Mouse (Mus musculus) cerebellum, postnatal 14 days (tissue): ENCODE results near the gene Srsf9.
"Not testable (repeated sequence)": the region's sequence is repeated elsewhere in the genome, so short reads cannot be mapped to it uniquely, and the experiment has no call there.

Experiments used
- DNase-seq, 2 experiments: peaks; one replicate each; pipeline ENCODE4 v3.0.0; 2021; ENCODE audit warnings: mixed read lengths in 2 of 2

Srsf9 gene

DNA sequence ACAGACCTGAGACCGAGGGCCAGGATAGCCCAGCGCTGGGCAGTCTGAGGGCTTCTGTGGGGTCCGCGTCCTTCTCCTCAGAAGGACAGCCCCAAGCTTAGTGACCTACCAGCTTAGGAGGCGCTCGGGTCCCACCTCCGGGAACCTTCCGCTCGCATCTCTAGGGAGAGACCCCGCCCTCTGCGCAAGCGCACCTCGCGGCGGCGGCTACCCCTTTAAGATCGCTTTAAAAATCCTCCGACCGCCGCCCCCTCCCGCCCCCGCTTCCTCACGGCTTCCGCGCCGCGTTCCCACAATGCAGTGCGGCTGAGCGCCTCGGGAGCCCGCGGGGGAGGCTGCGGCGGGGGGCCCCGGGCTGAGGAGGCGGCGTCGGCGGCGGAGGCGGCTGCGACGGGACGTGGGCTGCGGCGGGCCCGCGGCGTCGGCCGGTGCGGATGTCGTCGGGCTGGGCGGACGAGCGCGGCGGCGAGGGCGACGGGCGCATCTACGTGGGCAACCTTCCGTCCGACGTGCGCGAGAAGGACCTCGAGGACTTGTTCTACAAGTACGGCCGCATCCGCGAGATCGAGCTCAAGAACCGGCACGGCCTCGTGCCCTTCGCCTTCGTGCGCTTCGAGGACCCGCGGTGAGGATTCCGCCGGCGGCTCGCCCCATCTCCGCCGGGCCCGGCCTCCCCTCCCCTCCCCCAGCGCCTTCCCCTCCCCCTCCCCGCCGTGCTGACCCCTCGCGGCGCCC, at the start of gene Srsf9:
TSS of gene Srsf9 (plus strand) at position 303 of the 735 bp plus-strand sequence.
- DNase-seq = peak; percentile 98 to 99

DNA sequence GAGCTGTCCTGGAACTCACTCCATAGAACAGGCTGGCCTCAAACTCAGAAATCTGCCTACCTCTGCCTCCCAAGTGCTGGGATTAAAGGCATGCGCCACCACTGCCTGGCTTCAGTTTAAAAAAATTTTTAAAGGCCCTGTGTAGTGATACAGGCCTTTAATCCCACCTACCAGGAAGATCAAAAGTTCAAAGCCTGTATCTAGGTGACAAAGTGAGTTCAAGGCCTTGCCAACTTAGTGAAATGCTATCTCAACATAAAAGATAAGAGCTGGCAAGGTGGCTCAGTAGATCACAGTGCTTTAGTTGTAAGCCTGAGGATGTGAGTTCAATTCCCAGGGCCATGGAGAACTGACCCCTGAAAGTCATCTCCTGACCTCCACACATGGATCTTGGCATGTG, 48.9 kb upstream of the Srsf9 start:
- no peak for DNase-seq

DNA sequence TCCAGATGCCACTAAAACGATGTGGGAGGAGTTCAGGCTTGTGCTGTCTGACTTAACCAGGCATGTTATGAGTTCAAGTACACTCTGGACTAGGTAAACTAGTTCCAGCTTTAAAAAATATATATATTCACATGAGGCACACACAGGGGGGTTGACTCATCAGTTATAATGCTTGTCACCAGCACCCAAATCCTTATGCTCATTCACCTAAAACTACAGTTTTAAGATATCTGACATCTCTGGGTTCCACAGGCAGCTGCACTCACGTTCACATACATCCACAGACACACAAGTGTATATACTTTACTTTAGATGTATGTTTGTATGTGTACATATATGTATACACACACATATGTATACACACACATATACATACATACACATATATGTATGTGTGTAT, 48.2 kb upstream of the Srsf9 start:
- DNase-seq = no peak

DNA sequence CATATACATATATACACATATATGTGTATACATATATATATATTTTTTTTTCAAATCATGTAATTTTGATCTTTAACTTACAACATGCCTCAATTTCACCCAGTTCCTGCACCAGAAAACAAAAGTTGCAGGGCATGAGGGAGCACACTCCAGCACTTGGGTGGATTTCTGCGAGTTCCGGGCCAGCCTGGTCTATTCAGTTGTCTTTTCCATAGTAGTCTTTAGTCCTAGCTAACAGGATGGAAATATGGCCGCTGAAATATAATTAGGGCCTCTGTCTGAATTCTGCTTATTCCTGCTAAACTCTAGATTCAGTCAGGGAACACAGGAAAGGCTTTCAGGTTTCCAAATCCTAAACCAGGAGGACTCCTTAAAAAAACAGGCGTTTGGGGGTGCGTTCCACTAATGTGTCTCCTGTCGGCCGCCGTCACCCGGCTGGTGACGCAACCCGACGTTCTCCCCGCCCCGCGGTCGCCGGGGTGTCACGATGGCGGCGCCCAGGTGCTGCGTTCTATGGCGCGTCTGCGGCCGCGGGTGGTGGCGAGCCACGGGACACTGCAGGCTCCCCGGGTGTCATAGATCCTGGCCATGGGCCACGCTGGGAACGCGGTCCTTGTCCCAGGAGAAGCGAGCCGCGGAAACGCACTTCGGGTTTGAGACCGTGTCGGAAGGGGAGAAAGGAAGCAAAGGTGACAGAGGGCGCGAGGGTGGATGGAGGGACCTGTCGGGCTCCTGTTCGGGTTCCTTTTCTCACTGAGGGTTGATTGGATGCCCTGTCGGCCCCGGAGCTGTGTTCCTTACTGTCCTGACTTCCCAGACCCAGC, 47.5 kb upstream of the Srsf9 start, which contains the start of gene Coq5:
TSS of gene Coq5 (plus strand) at position 441 of the 824 bp plus-strand sequence.
- peak; percentile 93 to 94 for DNase-seq

DNA sequence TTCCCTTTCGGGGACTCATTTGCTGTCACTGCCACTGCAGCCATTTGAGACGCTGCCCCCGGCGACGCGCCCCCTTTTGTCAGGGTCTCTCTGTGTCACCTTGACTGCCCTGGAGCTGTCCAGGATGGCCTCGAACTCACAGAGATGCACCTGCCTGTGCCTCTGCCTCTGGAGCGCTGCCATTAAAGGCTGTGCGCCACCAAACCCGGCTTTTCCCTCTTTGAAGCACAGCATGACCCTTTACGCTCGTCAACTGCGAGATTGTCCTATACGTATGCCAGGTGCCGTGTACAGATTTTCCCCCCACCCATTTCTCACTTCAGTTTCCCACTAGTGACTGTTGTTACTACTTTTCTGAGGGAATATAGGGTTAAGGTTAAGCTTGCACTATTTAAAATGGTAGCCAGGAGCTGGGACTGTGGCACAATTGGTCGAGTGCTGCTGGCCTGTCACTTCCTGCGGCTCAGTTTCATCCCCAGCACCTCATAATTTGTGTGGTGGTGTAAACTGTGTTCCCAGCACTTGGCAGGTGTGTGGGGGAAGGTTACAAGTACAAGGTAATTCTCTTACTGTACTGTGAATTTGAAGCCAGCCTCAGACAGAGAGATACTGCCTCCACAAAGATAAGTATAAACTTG, 46.8 kb upstream of the Srsf9 start:
- peak; percentile 38 to 60 for DNase-seq

DNA sequence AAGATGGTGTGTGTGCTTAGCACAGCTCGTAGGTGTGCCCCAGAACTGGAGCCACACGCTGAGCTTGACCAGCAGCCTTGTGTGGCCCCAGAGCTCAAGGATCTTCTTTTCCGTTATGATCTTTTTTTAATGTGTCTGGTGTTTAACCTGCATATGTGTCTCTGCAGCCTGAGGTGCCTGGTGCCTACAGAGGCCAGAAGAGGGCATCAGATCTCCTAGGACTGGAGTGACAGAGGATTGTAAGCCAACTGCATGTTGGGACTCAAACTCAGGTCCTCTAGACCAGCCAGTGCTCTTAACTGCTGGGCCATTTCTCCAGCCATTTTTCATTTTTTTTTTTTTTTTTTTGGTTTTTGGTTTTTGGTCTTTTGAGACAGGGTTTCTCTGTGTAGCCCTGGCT, 42.2 kb upstream of the Srsf9 start:
- no peak for DNase-seq

DNA sequence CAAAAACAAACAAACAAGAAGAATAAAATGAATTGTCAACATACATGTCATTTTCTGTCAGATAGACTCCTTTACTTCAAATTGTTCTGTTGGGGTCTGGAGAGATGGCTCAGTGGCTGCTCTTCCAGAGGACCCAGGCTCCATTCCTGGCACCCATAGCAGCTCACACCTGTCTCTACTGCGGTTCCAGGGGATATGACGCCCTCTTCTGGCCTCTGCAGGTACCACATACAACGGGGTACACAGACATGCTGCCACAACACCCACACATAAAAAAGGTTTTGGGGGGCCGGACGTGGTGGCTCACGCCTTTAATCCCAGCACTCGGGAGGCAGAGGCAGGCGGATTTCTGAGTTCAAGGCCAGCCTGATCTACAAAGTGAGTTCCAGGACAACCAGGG, 32.8 kb upstream of the Srsf9 start:
- DNase-seq = peak in 1 of 2 experiments; percentile 41

DNA sequence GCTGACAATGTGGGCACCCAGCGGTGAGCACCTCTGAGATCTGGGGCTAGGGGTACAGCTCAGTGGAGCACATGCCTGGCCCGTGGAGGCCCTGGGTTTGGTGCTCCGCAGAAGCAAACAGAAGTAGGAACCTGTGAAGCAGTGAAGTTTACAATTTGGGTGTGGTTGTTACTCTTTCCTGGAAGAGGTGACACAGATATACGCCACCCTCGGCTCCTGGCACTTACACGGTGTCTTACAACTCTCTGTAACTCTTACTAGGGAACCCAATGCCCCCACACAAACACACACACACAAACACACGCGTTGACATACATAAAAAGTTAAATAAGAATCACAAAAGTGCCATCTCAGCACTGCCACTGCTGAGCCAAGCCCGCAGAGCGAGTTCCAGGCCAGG, 30.6 kb upstream of the Srsf9 start:
- no peak for DNase-seq

DNA sequence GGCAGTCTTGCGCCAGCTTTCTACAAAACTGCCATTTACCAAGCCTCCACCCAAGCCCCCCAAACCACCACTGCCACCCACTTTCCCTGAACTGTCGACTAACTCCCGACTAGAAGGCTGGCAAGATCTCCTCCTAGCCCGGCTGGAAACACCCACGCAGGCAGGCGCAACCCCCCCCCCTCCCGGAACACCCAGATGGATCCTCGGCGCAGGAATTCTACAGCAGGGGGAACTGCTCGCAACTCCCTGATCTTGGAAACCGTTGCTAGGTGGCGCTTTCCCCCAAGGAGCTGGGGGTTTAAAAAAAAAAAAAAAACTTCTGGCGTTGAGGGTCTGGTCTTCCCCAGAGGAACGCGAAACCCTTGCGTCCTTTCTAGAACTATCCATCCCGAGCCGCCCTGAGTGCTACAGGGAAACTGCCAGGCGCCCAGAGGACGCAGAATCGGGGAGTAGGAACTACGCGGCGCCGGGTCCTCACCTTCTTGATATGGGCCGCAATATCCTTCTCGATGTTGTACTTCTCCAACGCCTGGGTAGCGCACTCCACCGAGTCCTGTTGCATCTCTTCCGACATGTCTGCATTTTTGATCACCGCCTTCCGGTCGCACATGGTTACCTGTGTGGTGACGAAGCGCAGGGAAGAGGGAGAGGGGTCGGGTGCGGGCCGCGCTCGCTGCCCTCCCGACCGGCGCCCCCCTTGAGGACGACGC, 26.8 kb upstream of the Srsf9 start:
- peak; percentile 64 to 65 for DNase-seq

DNA sequence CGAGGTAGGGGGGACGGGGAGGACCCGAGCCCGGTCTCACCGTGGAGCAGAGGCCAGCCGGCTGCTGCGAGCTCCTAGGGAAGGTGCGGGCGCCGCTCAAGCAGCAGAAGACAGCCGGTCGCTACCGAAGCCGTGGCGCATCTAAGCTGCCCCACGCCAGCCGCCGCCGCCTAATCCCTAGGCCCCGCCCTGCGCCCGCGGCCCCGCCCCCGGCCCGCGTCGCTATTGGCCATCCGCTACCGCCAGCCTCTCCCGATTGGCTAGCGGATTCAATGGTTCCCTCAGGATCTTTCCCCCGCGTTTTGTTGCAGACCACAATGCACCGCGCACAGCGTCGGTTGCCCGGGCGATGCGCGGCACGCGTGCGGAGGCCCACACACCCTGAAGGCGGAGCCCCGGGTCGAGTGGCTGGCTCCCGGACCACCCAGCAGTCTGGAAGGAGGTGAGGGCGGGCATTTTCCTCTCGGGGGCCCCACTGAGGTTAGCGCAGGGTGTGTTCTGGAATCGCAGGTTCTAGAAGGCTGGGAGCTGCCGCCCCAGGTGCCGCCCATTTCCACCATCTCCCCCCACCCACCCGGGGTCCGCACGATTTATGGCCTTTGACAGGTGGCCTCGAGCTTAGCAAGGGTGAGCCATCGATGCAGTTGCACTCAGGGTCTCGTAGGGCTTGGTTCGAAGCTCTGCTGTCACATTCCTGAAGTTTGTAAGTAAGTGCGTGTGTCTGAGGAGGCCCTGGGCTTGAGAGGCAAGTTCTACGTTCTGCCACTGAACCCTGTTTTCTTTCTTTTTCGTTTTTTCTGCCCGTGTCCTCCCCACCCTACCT, 26.0 kb upstream of the Srsf9 start, which contains the start of gene Dynll1:
TSS of gene Dynll1 (minus strand) at position 208 of the 823 bp plus-strand sequence.
- DNase-seq = peak; percentile 100

DNA sequence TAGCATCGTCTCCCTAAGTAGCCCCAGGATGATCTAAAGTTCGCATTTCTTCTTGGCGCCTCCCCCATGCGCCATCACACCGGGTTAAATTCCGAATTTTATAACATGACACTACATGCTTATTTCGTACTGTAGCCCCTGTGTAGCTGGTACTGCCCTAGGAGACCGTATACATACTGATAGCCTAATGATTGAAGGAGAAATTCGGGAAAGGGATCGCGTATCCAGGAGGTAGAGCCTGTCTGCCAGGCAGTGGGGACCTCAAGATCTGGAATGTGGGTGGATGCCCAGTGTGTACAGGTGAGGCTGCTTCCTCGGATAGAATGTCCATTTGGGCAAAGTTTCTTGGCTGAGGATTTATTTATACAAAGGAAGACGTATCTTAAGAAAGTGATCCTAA, 25.4 kb upstream of the Srsf9 start:
- DNase-seq = no peak

DNA sequence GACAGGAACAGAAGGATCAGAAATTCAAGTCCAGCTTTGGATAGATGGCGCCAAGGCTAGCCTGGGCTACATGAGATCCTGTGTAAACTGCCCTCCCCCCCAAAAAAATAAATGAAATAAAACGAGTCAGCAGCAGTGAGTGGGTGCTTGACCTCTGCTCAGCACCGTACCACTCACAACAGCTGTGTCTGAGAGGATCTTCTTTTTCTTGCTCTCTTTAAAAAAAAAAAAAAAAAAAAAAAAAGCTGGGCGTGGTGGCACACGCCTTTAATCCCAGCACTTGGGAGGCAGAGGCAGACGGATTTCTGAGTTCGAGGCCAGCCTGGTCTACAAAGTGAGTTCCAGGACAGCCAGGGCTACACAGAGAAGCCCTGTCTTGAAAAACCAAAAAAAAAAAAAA, 24.8 kb upstream of the Srsf9 start:
- not testable (repeated sequence) for DNase-seq

DNA sequence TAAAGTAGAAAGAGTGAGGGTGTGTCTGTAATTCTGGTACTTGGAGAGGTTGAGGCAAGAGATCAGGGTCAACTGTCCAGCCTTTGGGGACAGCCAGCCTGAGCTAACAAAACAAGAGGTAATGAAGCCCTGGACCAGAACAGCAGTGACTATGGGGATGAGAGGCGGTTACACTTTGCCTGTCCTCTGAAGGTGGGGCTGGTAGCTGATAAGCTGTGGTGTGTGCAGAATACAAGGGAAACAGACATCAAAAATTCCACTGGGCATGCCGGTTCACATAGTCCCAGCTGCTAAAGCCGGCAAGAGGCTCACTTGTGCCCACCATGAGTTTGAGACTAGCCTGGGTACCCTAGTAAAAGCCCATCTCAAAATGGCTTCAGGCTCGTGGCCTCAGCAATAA, 14.6 kb upstream of the Srsf9 start:
- DNase-seq = no peak

DNA sequence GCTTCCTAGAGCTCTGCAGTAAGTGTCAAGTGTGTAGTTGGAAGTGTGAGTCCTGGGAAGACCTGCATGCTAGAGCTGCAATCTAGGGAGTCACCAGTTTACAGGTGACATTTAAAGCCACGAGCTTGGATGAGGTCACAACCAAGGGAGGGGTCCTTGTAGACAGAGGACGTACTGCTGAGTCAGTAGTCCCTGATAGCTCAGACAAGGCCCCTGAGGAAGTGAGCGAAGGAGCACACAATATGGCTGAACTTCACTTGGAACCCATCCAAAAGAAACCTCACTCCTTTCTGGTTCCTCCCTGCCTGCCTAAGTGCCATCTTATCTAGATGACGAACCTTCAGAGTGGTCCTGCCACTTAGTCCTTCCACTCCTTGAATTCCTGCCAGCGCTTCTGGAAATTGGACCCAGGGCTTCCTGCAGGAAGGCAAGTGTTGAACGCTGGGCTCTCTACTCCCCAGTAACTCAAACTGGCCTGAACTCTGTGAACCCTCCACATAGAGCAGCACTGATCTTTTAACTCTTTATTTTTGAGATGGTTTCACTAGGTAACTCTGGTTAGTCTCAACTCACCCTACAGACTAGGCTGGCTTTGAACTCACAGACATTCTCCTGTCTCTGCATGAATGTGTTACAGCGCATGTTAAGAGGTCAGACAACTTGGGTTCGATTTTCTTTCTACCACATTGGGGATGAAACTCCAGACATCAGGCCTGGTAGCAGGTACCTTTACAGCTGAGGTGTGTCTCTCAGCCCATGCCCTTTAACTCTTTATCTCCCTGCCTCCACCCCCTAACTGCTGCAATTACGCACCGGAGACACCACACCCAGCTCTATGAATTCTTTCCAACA, 13.9 kb upstream of the Srsf9 start:
- DNase-seq = no peak

DNA sequence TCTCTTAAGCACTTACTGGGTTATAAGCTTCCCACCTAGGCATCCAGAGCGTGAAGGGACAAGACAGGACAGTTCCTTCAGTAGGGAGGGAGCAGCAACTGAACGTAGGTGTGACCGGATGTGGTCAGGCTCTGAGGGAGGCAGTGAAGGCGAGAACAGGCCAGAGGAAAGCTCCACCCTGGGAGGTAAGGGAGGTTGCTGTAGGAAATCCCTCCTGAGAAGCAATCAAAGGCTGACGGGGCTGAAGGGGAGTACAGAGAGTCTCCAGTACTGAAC, 13.4 kb upstream of the Srsf9 start:
- no peak for DNase-seq

DNA sequence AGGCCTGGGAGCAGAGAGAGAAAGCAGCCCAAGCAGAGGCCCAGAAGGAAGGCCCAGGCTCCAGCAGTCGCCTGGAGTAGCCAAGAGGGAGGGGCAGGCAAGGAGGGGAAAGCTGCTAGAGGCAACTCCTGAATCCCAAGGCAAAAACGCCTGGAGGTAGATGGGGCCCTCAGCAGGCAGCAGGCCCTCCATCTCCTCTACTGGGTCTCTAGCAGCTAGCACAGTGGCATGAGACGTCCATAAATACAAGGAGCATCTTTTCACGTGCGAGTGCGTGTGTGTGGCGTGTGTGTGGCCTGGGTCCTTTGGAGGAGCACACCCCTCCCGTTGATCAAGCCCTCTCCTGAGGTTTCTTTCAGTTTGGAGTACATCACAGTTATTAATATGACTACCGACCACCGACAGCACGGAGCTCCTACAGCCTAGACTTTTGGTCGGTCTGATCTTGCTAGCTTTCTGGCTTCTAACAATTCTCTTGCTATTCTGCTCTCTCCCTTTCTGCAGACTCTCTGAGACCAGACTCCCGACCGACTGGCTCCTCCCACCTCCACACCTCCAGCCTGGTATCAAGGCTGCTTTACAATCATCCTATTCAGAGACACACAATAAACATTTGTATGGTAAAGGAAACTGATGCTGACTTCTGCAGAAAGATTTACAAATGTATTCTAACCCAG, 9.9 kb upstream of the Srsf9 start:
- peak in 1 of 2 experiments; percentile 30 for DNase-seq

DNA sequence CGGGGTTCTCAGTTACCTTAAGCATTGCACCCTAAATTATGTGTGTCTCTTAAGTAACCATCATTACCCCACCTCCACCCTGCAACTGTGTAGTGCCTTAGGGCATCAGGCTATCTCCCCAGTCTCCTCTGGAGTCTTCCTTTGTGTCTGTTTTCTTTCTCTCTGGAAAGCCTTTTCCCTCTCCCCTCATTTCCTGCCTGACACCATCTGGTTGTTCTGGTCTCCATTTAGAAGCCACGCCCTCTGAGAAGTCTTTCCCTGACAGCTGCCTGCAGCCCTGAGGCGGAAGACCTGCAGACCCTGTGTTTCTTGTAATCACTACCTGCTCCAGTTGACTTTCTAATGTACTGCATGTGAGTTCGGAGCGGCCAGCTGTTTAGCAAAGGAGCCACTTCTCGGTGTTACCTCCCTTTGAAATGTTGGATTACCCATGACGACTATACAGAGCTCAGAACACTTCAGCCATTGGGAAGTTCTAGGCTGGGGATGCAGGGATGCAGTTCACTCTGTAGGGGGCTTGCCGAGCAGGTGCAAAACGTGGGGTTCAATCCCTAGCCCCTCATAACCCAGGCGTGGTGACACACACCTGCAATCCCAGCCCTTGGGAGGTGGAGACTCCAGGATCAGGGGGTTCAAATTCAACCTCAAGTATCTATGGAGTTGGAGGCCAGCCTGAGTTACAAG, 9.2 kb upstream of the Srsf9 start:
- peak in 1 of 2 experiments; percentile 27 for DNase-seq

DNA sequence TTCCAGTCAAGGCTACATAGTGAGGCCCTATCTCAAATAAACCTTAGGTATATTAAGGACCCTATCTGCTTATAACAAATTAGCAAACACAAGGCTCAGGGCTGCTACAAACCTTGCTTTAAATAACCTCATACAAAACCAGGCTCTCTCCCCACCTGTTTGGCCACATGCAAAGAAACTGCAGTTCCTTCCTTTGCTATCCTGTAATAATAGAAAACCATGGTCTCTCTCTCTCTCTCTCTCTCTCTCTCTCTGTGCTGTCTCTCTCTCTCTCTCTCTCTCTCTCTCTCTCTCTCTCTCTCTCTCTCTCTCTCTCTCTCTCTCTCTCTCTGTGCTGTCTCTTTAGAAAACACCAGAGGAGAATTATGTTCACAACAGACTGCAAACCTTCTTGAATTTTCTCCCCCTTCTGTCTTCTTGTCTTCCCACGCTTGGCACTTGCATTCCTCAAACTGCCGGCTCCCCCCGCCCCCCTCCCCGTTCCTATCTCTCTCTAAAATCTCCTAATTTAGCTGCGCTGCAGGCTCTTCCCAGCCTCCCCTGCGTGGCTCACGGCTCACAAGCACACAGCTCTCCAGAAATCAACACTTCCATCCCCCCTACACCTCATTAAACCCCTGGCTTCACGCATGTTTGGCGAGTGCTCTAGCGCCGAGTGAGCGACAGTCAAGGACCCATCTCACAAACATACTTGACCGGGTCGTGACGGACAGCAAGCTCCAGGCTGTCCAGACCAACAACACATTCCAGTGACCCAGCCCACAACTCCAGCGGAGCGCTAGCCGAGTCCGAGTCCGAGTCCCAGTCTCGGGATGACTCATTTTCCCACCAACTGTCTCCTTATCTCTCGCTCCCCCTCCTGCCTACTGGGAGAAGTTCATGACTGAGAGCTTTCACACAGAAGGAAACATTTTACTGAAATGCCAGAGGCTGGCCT, 7.7 kb upstream of the Srsf9 start:
- DNase-seq = peak; percentile 79 to 81
